ENCODE assay signal across 28 mouse cellular contexts in the genomic region with DNA sequence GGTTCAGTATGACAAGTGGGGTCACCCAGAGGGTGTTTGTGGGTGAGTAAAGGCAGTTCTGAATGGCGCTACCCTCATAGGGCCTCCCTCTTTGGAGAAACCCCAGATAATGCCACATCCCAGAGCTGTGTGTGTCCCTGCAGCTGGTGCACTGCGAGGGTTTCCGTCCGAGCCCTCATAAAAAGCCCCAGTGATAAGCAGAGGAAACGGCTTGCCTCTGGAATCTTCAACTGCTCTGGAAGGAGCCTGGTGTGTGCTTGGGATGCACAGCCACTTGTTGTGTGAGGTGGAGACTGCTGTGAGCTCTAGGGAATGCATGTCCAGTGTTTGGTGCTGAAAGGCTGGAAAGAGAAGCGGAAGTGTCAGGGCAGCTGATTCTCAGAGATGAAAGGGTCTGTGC. TPM values are rescaled to one million over a fixed set of nuclear protein-coding genes. Genes with fewer than 3 reads are reported as not detected.
"Had no signal": no experiment of that assay in that cellular context is flagged by ENCODE, and none has a peak within 500 bp of the region (broad histone marks: within the 10 kb centered on the region; RNA-seq: fewer than 3 reads in every experiment).

No protein-coding gene starts in this region.

- H3K4me2 ChIP-seq: limb, embryonic 13.5 days; lung, embryonic 15.5 days; midbrain, embryonic 11.5 days had no signal

- ATAC-seq: intestine, embryonic 16.5 days had no signal

- H3K9me3 ChIP-seq: limb, embryonic 13.5 days; lung, embryonic 15.5 days had no signal

- H3K27ac ChIP-seq: limb, embryonic 13.5 days; lung, embryonic 15.5 days had no signal

- DNase-seq: kidney, adult 18-20 months; kidney, adult 9 months; kidney, postnatal 14 days; kidney, postnatal 4 days; left cerebral cortex, postnatal 4 days; lung, adult 18-20 months; lung, postnatal 10 days; lung, postnatal 36 days; midbrain, embryonic 14.5 days; thymus, postnatal 25 days had no signal

- H3K4me3 ChIP-seq: limb, embryonic 13.5 days; lung, embryonic 15.5 days had no signal

- H3K27me3 ChIP-seq: limb, embryonic 13.5 days; lung, embryonic 15.5 days had no signal

- H3K9ac ChIP-seq: limb, embryonic 13.5 days; lung, embryonic 15.5 days had no signal

- H3K36me3 ChIP-seq: limb, embryonic 13.5 days; lung, embryonic 15.5 days had no signal

RNA-seq across cellular contexts. Expression of gene Gkn3, which starts 12.7 kb away (rescaled TPM):
- total RNA-seq: liver, adult 2 months; megakaryocyte-erythroid progenitor cell, adult 5-6 weeks had no signal
- polyA plus RNA-seq: liver, adult 2 months; midbrain, embryonic 14.5 days; neural tube, embryonic 11.5 days; spleen, adult 2 months; thymus, postnatal 0 days had no signal

RNA-seq across cellular contexts. Expression of gene Bmp10, which starts 27.3 kb away (rescaled TPM):
- total RNA-seq: layer of hippocampus, adult 18-20 months; layer of hippocampus, postnatal 14 days; left cerebral cortex, adult 8-10 months; left cerebral cortex, postnatal 14 days; megakaryocyte-erythroid progenitor cell, adult 5-6 weeks; midbrain, postnatal 0 days had no signal
- polyA plus RNA-seq: intestine, embryonic 16.5 days; kidney, embryonic 16.5 days; limb, embryonic 13.5 days; midbrain, embryonic 11.5 days; midbrain, embryonic 14.5 days; midbrain, postnatal 0 days; neural tube, embryonic 11.5 days; neural tube, embryonic 14.5 days; small intestine, adult 2 months; spleen, adult 2 months; stomach, embryonic 14.5 days; thymus, postnatal 0 days had no signal

RNA-seq across cellular contexts. Expression of gene Gkn2, which starts 28.3 kb away (rescaled TPM):
- total RNA-seq: layer of hippocampus, adult 18-20 months; layer of hippocampus, postnatal 14 days; left cerebral cortex, adult 8-10 months; left cerebral cortex, postnatal 14 days; left cerebral cortex, postnatal 4 days; liver, adult 2 months; megakaryocyte-erythroid progenitor cell, adult 5-6 weeks; midbrain, postnatal 0 days had no signal
- polyA plus RNA-seq: intestine, embryonic 16.5 days; kidney, embryonic 16.5 days; limb, embryonic 13.5 days; liver, adult 2 months; midbrain, embryonic 11.5 days; midbrain, embryonic 14.5 days; midbrain, postnatal 0 days; neural tube, embryonic 11.5 days; neural tube, embryonic 14.5 days; spleen, adult 2 months had no signal

RNA-seq across cellular contexts. Expression of gene Gkn1, which starts 50.7 kb away (rescaled TPM):
- total RNA-seq: layer of hippocampus, adult 18-20 months; layer of hippocampus, postnatal 14 days; left cerebral cortex, postnatal 4 days; liver, adult 2 months; megakaryocyte-erythroid progenitor cell, adult 5-6 weeks; midbrain, postnatal 0 days had no signal
- polyA plus RNA-seq: intestine, embryonic 16.5 days; kidney, embryonic 16.5 days; limb, embryonic 13.5 days; liver, adult 2 months; lung, embryonic 15.5 days; midbrain, embryonic 11.5 days; midbrain, embryonic 14.5 days; midbrain, postnatal 0 days; neural tube, embryonic 11.5 days; neural tube, embryonic 14.5 days; spleen, adult 2 months had no signal
